Mouse (Mus musculus): ENCODE measurements at regions not wholly inside any gene's neighbourhood (a gene's known extent, or its start where the extent isn't known, plus 50 kb on each side); places are given as distances from the start of the nearest gene placed in this dataset.

GRCm38 (mm10) chr13:41918525-41918924 is 71.0 kb upstream of the Adtrp start:
- TF ChIP-seq CTCF (IDR thresholded peaks at IDR 0.05; ENCODE audit: insufficient read depth, low read length) (no peak), POLR2A (IDR thresholded peaks at IDR 0.05; ENCODE audit: borderline replicate concordance, extremely low read depth, low read depth, low read length) (no peak)

All from lung, adult 2 months (tissue).